Mouse (Mus musculus) left cerebral cortex, adult 11 months (tissue): ENCODE results near the gene Olfr1402.

Experiments used
- DNase-seq: peaks from one replicate; pipeline ENCODE4 v3.0.0; 2022; ENCODE audit warnings: low spot score

Olfr1402 gene

DNA sequence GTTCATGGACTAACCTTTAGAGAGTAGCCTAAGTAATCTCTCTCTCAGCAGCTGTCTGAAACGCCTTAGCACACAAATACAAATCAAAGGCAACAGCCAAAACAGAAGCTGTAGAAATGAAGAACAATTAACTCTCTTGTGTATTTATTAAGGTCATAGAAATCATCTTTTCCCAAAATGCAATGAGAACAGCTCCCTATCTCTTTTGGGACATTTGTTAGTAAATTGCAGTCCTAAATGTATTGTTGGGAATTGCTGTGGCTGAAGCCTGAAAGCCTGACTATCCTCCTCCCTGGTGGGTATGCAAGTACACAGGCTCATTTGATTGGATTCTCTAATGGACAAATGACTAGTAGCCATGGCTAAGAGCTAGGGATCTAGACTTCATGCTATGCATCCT lies at the start of gene Olfr1402:
Gene Olfr1402 (minus strand): TSS at position 101 of the 400 bp plus-strand sequence.
- no peak for DNase-seq

- DNase-seq = no peak
These were observed 33.5 kb upstream of the Olfr1402 start for GRCm38 (mm10) chr3:97455286-97455685.

DNA sequence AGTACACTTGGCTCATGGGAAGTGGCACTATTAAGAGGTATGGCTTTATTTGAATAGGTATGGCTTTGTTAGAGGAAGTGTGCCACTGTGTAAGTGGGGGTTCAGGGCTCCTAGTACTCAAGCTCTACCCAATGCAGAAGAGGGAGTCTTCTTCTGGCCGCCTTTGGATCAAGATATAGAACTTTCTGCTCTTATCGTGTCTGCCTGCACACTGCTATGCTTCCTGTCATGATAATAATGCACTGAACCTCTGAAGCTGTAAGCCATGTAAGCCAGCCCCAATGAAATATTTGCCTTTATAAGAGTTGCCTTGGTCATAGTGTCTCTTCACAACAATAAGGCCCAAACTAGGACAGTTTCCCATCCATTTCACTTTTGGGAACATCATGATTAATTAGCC lies 16.8 kb upstream of the Olfr1402 start:
- no peak for DNase-seq

GRCm38 (mm10) chr3:97394289-97394688 lies 27.5 kb downstream of the Olfr1402 start:
- DNase-seq = no peak

DNA sequence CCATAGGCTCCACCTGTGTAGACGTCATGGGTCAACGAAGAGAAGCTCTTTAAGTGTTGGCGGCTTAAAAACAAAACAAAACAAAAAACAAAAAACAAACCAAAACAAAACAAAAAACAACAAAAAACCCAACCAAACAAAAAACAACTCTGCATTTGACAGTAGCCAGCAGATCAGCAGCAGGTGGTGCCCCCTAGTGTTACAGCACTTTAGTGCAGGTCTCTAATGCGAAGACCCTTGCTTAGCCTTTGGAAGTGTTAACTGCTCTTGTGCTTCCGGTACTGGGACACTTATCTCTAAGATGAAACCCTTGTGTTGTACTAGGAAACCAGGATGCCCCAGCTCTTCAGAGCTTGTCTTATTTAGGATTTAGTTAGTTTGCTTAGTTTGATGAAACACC lies 28.7 kb downstream of the Olfr1402 start:
- no peak for DNase-seq

DNA sequence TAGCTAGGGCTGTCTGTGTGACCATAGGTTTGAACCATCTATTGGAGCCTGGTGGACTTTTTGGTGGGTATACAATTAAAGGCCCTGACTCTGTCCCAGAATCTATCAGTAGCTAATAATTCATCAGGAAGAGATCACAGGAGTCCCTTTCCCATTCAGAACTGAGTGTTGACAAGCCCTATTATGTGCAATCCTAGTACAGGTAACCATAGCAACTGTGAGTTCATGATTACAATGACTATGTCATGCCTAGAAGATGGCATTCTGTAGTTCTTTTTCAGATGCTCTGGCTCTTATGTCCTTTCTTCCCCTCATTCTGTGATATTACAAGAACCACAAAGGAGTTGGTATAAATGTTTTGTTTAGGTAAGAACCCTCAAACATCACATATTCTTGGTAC lies 51.4 kb downstream of the Olfr1402 start:
- DNase-seq = no peak

DNA sequence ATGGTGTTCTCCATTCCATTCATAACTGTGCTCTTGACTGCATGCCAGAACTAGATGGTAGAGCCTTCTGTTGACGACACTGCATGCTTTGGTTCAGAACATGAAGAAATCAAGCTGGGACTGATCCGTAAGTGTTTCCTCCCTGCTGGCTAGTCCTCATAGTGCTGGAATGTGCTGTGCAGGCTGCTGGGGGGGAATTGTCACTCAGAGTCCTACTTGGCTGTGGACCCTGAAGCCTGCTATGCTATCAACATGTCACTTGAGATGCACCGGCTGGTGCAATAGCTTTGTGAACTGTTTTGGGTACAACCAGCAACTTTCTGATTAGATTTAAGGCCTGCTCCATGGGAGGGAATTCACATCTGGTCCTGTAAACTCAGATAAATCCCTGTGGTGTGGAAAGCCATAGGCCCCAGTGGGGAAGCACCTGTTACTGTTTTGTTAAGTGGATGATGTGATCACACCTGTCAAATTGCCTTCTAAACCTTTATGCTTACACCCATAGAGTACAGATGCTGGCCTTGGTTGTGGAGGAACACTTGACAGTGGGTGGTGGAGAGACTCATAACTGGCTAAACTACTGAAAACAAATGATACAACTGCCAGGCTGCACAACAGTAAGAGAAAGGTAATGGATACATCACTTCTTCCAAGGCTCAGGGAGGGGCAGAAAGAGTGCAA lies 58.3 kb downstream of the Olfr1402 start:
- no peak for DNase-seq

DNA sequence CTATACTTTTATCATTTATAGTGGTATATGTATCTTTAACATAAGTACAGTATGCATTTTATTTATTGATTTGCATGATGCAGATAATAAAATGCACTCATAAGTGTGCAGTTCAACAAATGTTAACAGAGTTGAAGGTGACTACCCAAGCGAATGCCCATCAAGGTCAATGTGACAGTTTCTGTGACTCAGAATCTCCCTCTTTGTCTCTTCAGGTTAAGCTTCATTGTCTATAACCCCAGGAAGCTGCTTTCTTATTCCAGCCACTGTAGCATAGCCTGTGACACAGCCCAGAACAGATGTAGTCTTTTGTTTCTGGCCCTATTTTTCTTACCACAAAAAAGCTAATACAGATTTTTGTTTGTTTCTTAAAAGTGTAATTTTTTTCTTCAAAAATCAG lies 63.4 kb downstream of the Olfr1402 start:
- no peak for DNase-seq
